Mouse (Mus musculus) liver, adult 2 months (tissue): ENCODE data around the gene Selenok. TPM values are rescaled to one million over a fixed set of nuclear protein-coding genes. Genes with fewer than 3 reads are reported as not detected.

Experiments used
- DNase-seq: peaks from one replicate; pipeline ENCODE4 v3.0.0-alpha.2; 2011; ENCODE audit warnings: low read depth, low spot score; ENCODE audit errors: extremely low read depth
- H3K27ac ChIP-seq: fragments of 200-500 bp; replicated peaks from 2 replicates; pipeline ENCODE4 v1.5.1; 2012; ENCODE audit warnings: low read depth, mild to moderate bottlenecking, control low read depth, inconsistent platforms, low read length; ENCODE audit not compliant: insufficient read depth
- H3K27me3 ChIP-seq: fragments of 200-500 bp; 2 replicates; pipeline ENCODE4 v1.6.1; 2012; ENCODE audit warnings: mild to moderate bottlenecking, moderate library complexity, low read length, inconsistent platforms; ENCODE audit not compliant: control insufficient read depth, insufficient read depth
- H3K36me3 ChIP-seq: fragments of 200-500 bp; 2 replicates; pipeline ENCODE4 v1.6.1; 2012; ENCODE audit warnings: low read length, inconsistent platforms; ENCODE audit not compliant: control insufficient read depth, insufficient read depth
- H3K4me1 ChIP-seq: fragments of 200-500 bp; 2 replicates; pipeline ENCODE4 v1.6.1; 2011; ENCODE audit warnings: low read length; ENCODE audit not compliant: control insufficient read depth, insufficient read depth
- H3K4me3 ChIP-seq: fragments of 200-500 bp; 2 replicates; pipeline ENCODE4 v1.5.1; 2011; ENCODE audit warnings: low read depth, mild to moderate bottlenecking, control low read depth, low read length, moderate library complexity; ENCODE audit not compliant: insufficient read depth
- H3K79me2 ChIP-seq: fragments of 200-500 bp; 2 replicates; pipeline ENCODE4 v1.6.1; 2012; ENCODE audit warnings: inconsistent platforms, mild to moderate bottlenecking, low read length, moderate library complexity; ENCODE audit not compliant: control insufficient read depth, insufficient read depth
- H3K9ac ChIP-seq: fragments of 200-500 bp; 2 replicates; pipeline ENCODE4 v1.6.1; 2012; ENCODE audit warnings: low read depth, mild to moderate bottlenecking, control low read depth, inconsistent platforms, low read length
- CTCF ChIP-seq: fragments of 200-500 bp; IDR thresholded peaks from 2 replicates; pipeline ENCODE4 v1.5.1; 2011; ENCODE audit warnings: low read depth, low read length, control low read depth
- POLR2A ChIP-seq: fragments of 200-500 bp; IDR thresholded peaks from 2 replicates; pipeline ENCODE4 v1.6.1; 2011; ENCODE audit warnings: low read length, control low read depth; ENCODE audit not compliant: insufficient read depth; ENCODE audit errors: extremely low read depth
- WGBS: fragments of 180-500 bp; shearing (Covaris S2); methylation state at CpG from one replicate; pipeline ENCODE4 v1.1.7; 2018; 5-methylcytosine and 5-hydroxymethylcytosine counted together
- polyA plus RNA-seq: library from polyadenylated mRNA; depleted of rRNA; stranded (reverse); fragments of >200 nt; gene quantifications from 2 replicates; pipeline ENCODE4 v1.2.3, GENCODE M21; 2012
- total RNA-seq: library from RNA; depleted of rRNA; stranded (reverse); fragments of >200 nt; gene quantifications from 2 replicates; pipeline ENCODE4 v1.2.3, GENCODE M21; 2014

The Selenok gene
- total and polyA plus RNA-seq, 2 experiments = 35.8 to 106 TPM

GRCm38 (mm10) chr14:30011886-30012560 is 43.9 kb downstream of the Selenok start:
- WGBS = 17% methylated on average over 10 of the region's 10 CpGs
- Histone ChIP-seq H3K36me3 (0 out of 2 replicates have a peak, but pooled peaks cover 2% of the 10 kb centered on the region), H3K27ac (peak overlapping the region; percentile 89), H3K4me1 (peaks cover 38% of the 10 kb centered on the region), H3K27me3 (no peaks in the 10 kb centered on the region), H3K4me3 (peak overlapping the region; percentile 22), H3K9ac (peak overlapping the region; percentile 39; the same call in 1 of the 2 replicates), H3K79me2 (peaks cover 9% of the 10 kb centered on the region; the same call in 1 of the 2 replicates)
- DNase-seq = peak; percentile 92
- TF ChIP-seq POLR2A (no peak), CTCF (no peak)

GRCm38 (mm10) chr14:30014487-30014886 is 46.4 kb downstream of the Selenok start:
- no peak for DNase-seq
- peaks cover 52% of the 10 kb centered on the region for H3K4me1 ChIP-seq
- H3K27me3 ChIP-seq = no peaks in the 10 kb centered on the region
- TF ChIP-seq CTCF = no peak
- TF ChIP-seq POLR2A = no peak
- H3K27ac ChIP-seq = peak overlapping the region; percentile 58
- H3K36me3 ChIP-seq = 0 out of 2 replicates have a peak, but pooled peaks cover 2% of the 10 kb centered on the region
- no peak overlapping the region for H3K4me3 ChIP-seq
- peaks cover 14% of the 10 kb centered on the region; the same call in 1 of the 2 replicates for H3K79me2 ChIP-seq
- 30% methylated on average over 10 of the region's 10 CpGs for WGBS
- H3K9ac ChIP-seq = peak overlapping the region; percentile 14; the same call in 1 of the 2 replicates

- Histone ChIP-seq H3K79me2 (peaks cover 19% of the 10 kb centered on the region; the same call in 1 of the 2 replicates), H3K36me3 (0 out of 2 replicates have a peak, but pooled peaks cover 2% of the 10 kb centered on the region), H3K4me3 (no peak overlapping the region), H3K4me1 (peaks cover 56% of the 10 kb centered on the region), H3K9ac (peak overlapping the region; percentile 2; the same call in 1 of the 2 replicates), H3K27ac (peak overlapping the region; percentile 58), H3K27me3 (no peaks in the 10 kb centered on the region)
- WGBS = 42% methylated on average over 1 of the region's 1 CpGs
- TF ChIP-seq CTCF = no peak
- TF ChIP-seq POLR2A = no peak
- no peak for DNase-seq
Measured at GRCm38 (mm10) chr14:30015008-30015407, 46.9 kb downstream of the Selenok start.

- Histone ChIP-seq H3K4me1 (peaks cover 57% of the 10 kb centered on the region), H3K9ac (peak overlapping the region; percentile 17; the same call in 1 of the 2 replicates), H3K79me2 (peaks cover 15% of the 10 kb centered on the region; the same call in 1 of the 2 replicates), H3K36me3 (peaks cover 3% of the 10 kb centered on the region; the same call in 1 of the 2 replicates), H3K27ac (peak overlapping the region; percentile 95), H3K27me3 (no peaks in the 10 kb centered on the region), H3K4me3 (no peak overlapping the region)
- 29% methylated on average over 5 of the region's 5 CpGs for WGBS
- TF ChIP-seq POLR2A (no peak), CTCF (no peak)
- DNase-seq = peak; percentile 95
Measured at GRCm38 (mm10) chr14:30016666-30017065, 48.6 kb downstream of the Selenok start.

- no peaks in the 10 kb centered on the region for H3K27me3 ChIP-seq
- peaks cover 16% of the 10 kb centered on the region; the same call in 1 of the 2 replicates for H3K79me2 ChIP-seq
- WGBS = 18% methylated on average over 8 of the region's 8 CpGs
- TF ChIP-seq POLR2A (no peak), CTCF (no peak)
- H3K9ac ChIP-seq = peak overlapping the region; percentile 57
- no peak overlapping the region for H3K4me3 ChIP-seq
- peak; percentile 72 for DNase-seq
- H3K27ac ChIP-seq = peak overlapping the region; percentile 95
- peaks cover 5% of the 10 kb centered on the region; the same call in 1 of the 2 replicates for H3K36me3 ChIP-seq
- H3K4me1 ChIP-seq = peaks cover 61% of the 10 kb centered on the region
Measured at GRCm38 (mm10) chr14:30017794-30018462, 49.8 kb downstream of the Selenok start.
